Mouse (Mus musculus) embryonic fibroblast, embryonic 13.5 days (primary cell): ENCODE data around the gene Synj2.

Experiments
- CTCF ChIP-seq: IDR thresholded peaks from 2 replicates; pipeline ENCODE4 v1.5.1; 2011; ENCODE audit warnings: mild to moderate bottlenecking, control low read depth, low read length, moderate library complexity, borderline replicate concordance; ENCODE audit not compliant: insufficient read depth
- POLR2A ChIP-seq: IDR thresholded peaks from 2 replicates; pipeline ENCODE4 v1.6.1; 2011; ENCODE audit warnings: low read depth, mild to moderate bottlenecking, control low read depth, low read length, moderate library complexity

- TF ChIP-seq CTCF (no peak), POLR2A (no peak)
Measured at GRCm38 (mm10) chr17:6000864-6001319, 59.8 kb downstream of the Synj2 start.
